Mouse (Mus musculus): ENCODE data around the gene Pcyt2.
A peak's percentile ranks its signal among the peaks of the same experiment; 100 is the strongest.

Gene Pcyt2

GRCm38 (mm10) chr11:120632559-120633519, 15.1 kb upstream of the Pcyt2 start:
- DNase-seq (ENCODE audit: low spot score) = peak; percentile 81

- DNase-seq (ENCODE audit: low spot score) = no peak
These were observed 14.2 kb upstream of the Pcyt2 start for GRCm38 (mm10) chr11:120631726-120632448.

- DNase-seq (ENCODE audit: low spot score) = peak; percentile 32
These were observed 13.4 kb upstream of the Pcyt2 start for GRCm38 (mm10) chr11:120630881-120631725.

- DNase-seq (ENCODE audit: low spot score) = no peak
These were observed 12.7 kb upstream of the Pcyt2 start for GRCm38 (mm10) chr11:120630401-120630871.

- DNase-seq (ENCODE audit: low spot score) = no peak
These were observed 12.2 kb upstream of the Pcyt2 start for GRCm38 (mm10) chr11:120629911-120630310.

- peak; percentile 43 for DNase-seq (ENCODE audit: low spot score)
These were observed 11.6 kb upstream of the Pcyt2 start for GRCm38 (mm10) chr11:120629341-120629730.

- peak; percentile 45 for DNase-seq (ENCODE audit: low spot score)
These were observed 11.0 kb upstream of the Pcyt2 start for GRCm38 (mm10) chr11:120628601-120629340.

GRCm38 (mm10) chr11:120627468-120628300, 9.9 kb upstream of the Pcyt2 start:
- peak; percentile 38 for DNase-seq (ENCODE audit: low spot score)

- peak; percentile 39 for DNase-seq (ENCODE audit: low spot score)
These were observed 9.2 kb upstream of the Pcyt2 start for GRCm38 (mm10) chr11:120626785-120627467.

- DNase-seq (ENCODE audit: low spot score) = no peak
These were observed 7.5 kb upstream of the Pcyt2 start, which contains the start of gene Sirt7 for GRCm38 (mm10) chr11:120625152-120625775. Sirt7 (minus strand) TSS chr11:120625240.

- DNase-seq (ENCODE audit: low spot score) = peak; percentile 90
These were observed 7.0 kb upstream of the Pcyt2 start for GRCm38 (mm10) chr11:120624680-120625111.

GRCm38 (mm10) chr11:120623961-120624679, 6.4 kb upstream of the Pcyt2 start:
- peak; percentile 84 for DNase-seq (ENCODE audit: low spot score)

GRCm38 (mm10) chr11:120622805-120623204, 5.1 kb upstream of the Pcyt2 start:
- DNase-seq (ENCODE audit: low spot score) = no peak

- no peak for DNase-seq (ENCODE audit: low spot score)
These were observed 2.5 kb upstream of the Pcyt2 start for GRCm38 (mm10) chr11:120620195-120620594.

- DNase-seq (ENCODE audit: low spot score) = no peak
These were observed 1.1 kb upstream of the Pcyt2 start for GRCm38 (mm10) chr11:120618619-120619535.

- DNase-seq (ENCODE audit: low spot score) = no peak
These were observed 980 bp downstream of the Pcyt2 start for GRCm38 (mm10) chr11:120616617-120617294.

All from testis, postnatal 10 days (tissue).